Mouse (Mus musculus) bone marrow, adult 2 months (tissue): Measurements from ENCODE around the gene Ager. TPM values are rescaled to one million over a fixed set of nuclear protein-coding genes. Genes with fewer than 3 reads are reported as not detected.

Experiments
- H3K27ac ChIP-seq: fragments of 200-500 bp; 2 replicates; pipeline ENCODE4 v1.5.1; 2012; ENCODE audit warnings: low read depth, mild to moderate bottlenecking, control low read depth, inconsistent platforms, low read length; ENCODE audit not compliant: control insufficient read depth, poor library complexity, insufficient read depth
- H3K4me1 ChIP-seq: fragments of 200-500 bp; 2 replicates; pipeline ENCODE4 v1.6.1; 2011; ENCODE audit warnings: low read length; ENCODE audit not compliant: control insufficient read depth, insufficient read depth
- H3K4me3 ChIP-seq: fragments of 200-500 bp; replicated peaks from 2 replicates; pipeline ENCODE3; 2011; ENCODE audit warnings: mild to moderate bottlenecking, low read depth, low read length, control low read depth; ENCODE audit not compliant: control insufficient read depth
- CTCF ChIP-seq: fragments of 200-500 bp; IDR thresholded peaks from 2 replicates; pipeline ENCODE4 v1.5.1; 2011; ENCODE audit warnings: low read length, control low read depth; ENCODE audit not compliant: control insufficient read depth, insufficient read depth
- POLR2A ChIP-seq: fragments of 200-500 bp; IDR thresholded peaks from 2 replicates; pipeline ENCODE4 v1.6.1; 2011; ENCODE audit warnings: low read depth, mild to moderate bottlenecking, control low read depth, low read length, borderline replicate concordance; ENCODE audit not compliant: control insufficient read depth
- WGBS: fragments of 180-500 bp; shearing (Covaris S2); methylation state at CpG from one replicate; pipeline ENCODE4 v1.1.7; 2018; 5-methylcytosine and 5-hydroxymethylcytosine counted together
- polyA plus RNA-seq: library from polyadenylated mRNA; stranded (reverse); fragments of >200 nt; gene quantifications from 2 replicates; pipeline ENCODE4 v1.2.4, GENCODE M21; 2011; ENCODE audit warnings: low replicate concordance; ENCODE audit not compliant: missing spikeins, insufficient read depth, insufficient read length

Ager gene
- polyA plus RNA-seq, 1 experiment: 16.3 TPM

- TF ChIP-seq CTCF (no peak), POLR2A (no peak)
- peak within 1 kb of the TSS; percentile 71 for H3K4me3 ChIP-seq
- H3K27ac ChIP-seq: peak within 1 kb of the TSS; percentile 55
- peaks cover 7% of the 10 kb centered on the region for H3K4me1 ChIP-seq
- WGBS: 1% methylated on average over 16 of the region's 16 CpGs
Measured at GRCm38 (mm10) chr17:34644608-34645007, 46.9 kb downstream of the Ager start, which contains the start of gene Fkbpl. Gene Fkbpl, plus strand, starts transcription at chr17:34644764.

GRCm38 (mm10) chr17:34645256-34645829 lies 47.7 kb downstream of the Ager start:
- WGBS: 66% methylated on average over 10 of the region's 10 CpGs
- TF ChIP-seq POLR2A: no peak
- no peak for TF ChIP-seq CTCF
- peaks cover 7% of the 10 kb centered on the region for H3K4me1 ChIP-seq
- H3K27ac ChIP-seq: no peak overlapping the region
- peak overlapping the region; percentile 27 for H3K4me3 ChIP-seq

GRCm38 (mm10) chr17:34645831-34646511 lies 48.3 kb downstream of the Ager start:
- H3K4me1 ChIP-seq: peaks cover 7% of the 10 kb centered on the region
- no peak for TF ChIP-seq POLR2A
- 48% methylated on average over 30 of the region's 30 CpGs for WGBS
- H3K4me3 ChIP-seq: peak overlapping the region; percentile 33
- H3K27ac ChIP-seq: peak overlapping the region; percentile 45; the same call in 1 of the 2 replicates

- Histone ChIP-seq H3K4me3 (peak within 1 kb of the TSS; percentile 88), H3K27ac (peak within 1 kb of the TSS; percentile 72), H3K4me1 (peaks cover 4% of the 10 kb centered on the region)
- TF ChIP-seq CTCF (no peak), POLR2A (peak; percentile 49; the same call in 1 of the 2 replicates)
- WGBS: under 1% methylated on average over 66 of the region's 66 CpGs
Measured at GRCm38 (mm10) chr17:34646906-34647787, 49.5 kb downstream of the Ager start, which contains the start of gene Atf6b. Gene Atf6b, plus strand, starts transcription at chr17:34647146.

- H3K4me1 ChIP-seq: peaks cover 4% of the 10 kb centered on the region
- 84% methylated on average over 16 of the region's 16 CpGs for WGBS
- H3K27ac ChIP-seq: no peak overlapping the region
- TF ChIP-seq POLR2A (no peak), CTCF (no peak)
- no peak overlapping the region for H3K4me3 ChIP-seq
Measured at GRCm38 (mm10) chr17:34648141-34648890, 50.7 kb downstream of the Ager start.

GRCm38 (mm10) chr17:34649106-34649864 lies 51.6 kb downstream of the Ager start:
- WGBS: 65% methylated on average over 18 of the region's 18 CpGs
- Histone ChIP-seq H3K4me3 (no peak overlapping the region), H3K4me1 (peaks cover 4% of the 10 kb centered on the region), H3K27ac (no peak overlapping the region)
- peak; percentile 0; the same call in 1 of the 2 replicates for TF ChIP-seq POLR2A
- TF ChIP-seq CTCF: no peak

Other genes starting within 250 kb of the Ager start
- 1.1 and 1.8 TPM in 2 replicates for gene Btnl2, start 243.0 kb upstream of the Ager start, polyA plus RNA-seq
- not detected in 2 replicates for gene Btnl1, start 220.7 kb upstream of the Ager start, polyA plus RNA-seq
- 0.92 and 3.7 TPM in 2 replicates for gene BC051142, start 199.0 kb upstream of the Ager start, polyA plus RNA-seq
- gene Btnl4, start 120.5 kb upstream of the Ager start, polyA plus RNA-seq: 0.65 and 1.2 TPM in 2 replicates
- gene Btnl6, start 80.5 kb upstream of the Ager start, polyA plus RNA-seq: 1.9 TPM in 1 of 2 replicates, not detected in the other
- 1.0 and 7.5 TPM in 2 replicates for gene Notch4, start 33.6 kb upstream of the Ager start, polyA plus RNA-seq
- 85.2 and 156 TPM in 2 replicates for gene Gpsm3, start 8.1 kb upstream of the Ager start, polyA plus RNA-seq
- 50.3 and 95.1 TPM in 2 replicates for gene Pbx2, start 6.6 kb upstream of the Ager start, polyA plus RNA-seq
- 36.4 and 42.3 TPM in 2 replicates for gene Rnf5, start 5.8 kb downstream of the Ager start, polyA plus RNA-seq
- gene Agpat1, start 6.4 kb downstream of the Ager start, polyA plus RNA-seq: 37.4 and 66.7 TPM in 2 replicates
- 4.2 and 7.2 TPM in 2 replicates for gene Egfl8, start 18.1 kb downstream of the Ager start, polyA plus RNA-seq
- gene Ppt2, start 30.6 kb downstream of the Ager start, polyA plus RNA-seq: 12.6 and 16.6 TPM in 2 replicates
- gene Prrt1, start 31.7 kb downstream of the Ager start, polyA plus RNA-seq: 2.9 and 4.5 TPM in 2 replicates
- 4.6 and 13.6 TPM in 2 replicates for gene Fkbpl, start 46.9 kb downstream of the Ager start, polyA plus RNA-seq
- gene Atf6b, start 49.3 kb downstream of the Ager start, polyA plus RNA-seq: 22.4 and 40.2 TPM in 2 replicates
- 0.17 TPM in 1 of 2 replicates, not detected in the other for gene Tnxb, start 72.7 kb downstream of the Ager start, polyA plus RNA-seq
- 10.9 and 11.5 TPM in 2 replicates for gene C4b, start 146.0 kb downstream of the Ager start, polyA plus RNA-seq
- not detected in 2 replicates for gene Cyp21a1, start 206.7 kb downstream of the Ager start, polyA plus RNA-seq
- 44.0 and 63.6 TPM in 2 replicates for gene Stk19, start 239.1 kb downstream of the Ager start, polyA plus RNA-seq
- 52.4 and 73.3 TPM in 2 replicates for gene Dxo, start 239.2 kb downstream of the Ager start, polyA plus RNA-seq